Mouse (Mus musculus): ENCODE measurements around the gene Rbbp8nl. TPM values are rescaled to one million over a fixed set of nuclear protein-coding genes. Genes with fewer than 3 reads are reported as not detected.

Gene Rbbp8nl
- polyA plus RNA-seq, 2 experiments: 1.3 to 2.0 TPM

DNA sequence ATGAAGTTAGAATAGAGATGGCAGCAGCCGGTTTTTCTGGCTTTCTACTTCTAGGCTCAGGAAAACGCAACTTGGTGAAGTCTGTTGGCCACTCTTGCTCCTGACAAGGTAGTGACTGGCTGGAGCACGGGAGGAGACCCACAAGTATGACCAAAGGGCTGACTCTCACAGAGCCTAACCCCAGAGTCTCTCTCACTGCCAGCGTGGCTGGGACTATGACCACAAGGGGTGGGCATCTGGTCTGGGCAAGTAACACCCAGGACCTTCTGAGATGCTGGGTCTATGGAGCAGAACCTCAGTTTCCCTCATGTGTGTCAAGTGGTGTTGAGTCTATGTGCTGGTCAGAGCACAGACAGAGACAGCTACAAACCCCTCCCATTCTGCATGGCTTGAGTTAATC lies 13.3 kb downstream of the Rbbp8nl start:
- Histone ChIP-seq H3K4me1 (ENCODE audit: control insufficient read depth, insufficient read depth, low read length) (peaks cover 14% of the 10 kb centered on the region; the same call in 1 of the 2 replicates), H3K9ac (ENCODE audit: low read depth, low read length, severe bottlenecking) (no peak overlapping the region), H3K36me3 (ENCODE audit: control insufficient read depth, insufficient read depth, low read length) (no peaks in the 10 kb centered on the region), H3K9me3 (ENCODE audit: control insufficient read depth, low read length) (no peaks in the 10 kb centered on the region), H3K27ac (replicated peaks; ENCODE audit: low read depth, low read length) (no peak overlapping the region), H3K4me2 (replicated peaks; ENCODE audit: low read depth, low read length, severe bottlenecking) (0 out of 2 replicates have a peak overlapping the region, but pooled peaks have one; percentile 3), H3K27me3 (ENCODE audit: control insufficient read depth, insufficient read depth, low read length) (no peaks in the 10 kb centered on the region), H3K4me3 (replicated peaks; ENCODE audit: low read length) (no peak overlapping the region)
- 59% methylated on average over 4 of the region's 4 CpGs for WGBS
- no peak for DNase-seq (ENCODE audit: low spot score)
- ATAC-seq (ENCODE audit: low FRiP score, low read depth): no peak
- no peak for TF ChIP-seq POLR2A (IDR thresholded peaks at IDR 0.05; ENCODE audit: borderline replicate concordance, extremely low read depth, insufficient read depth, insufficient read length)

- Histone ChIP-seq H3K27me3 (ENCODE audit: control insufficient read depth, insufficient read depth, low read length) (no peaks in the 10 kb centered on the region), H3K9me3 (ENCODE audit: control insufficient read depth, low read length) (no peaks in the 10 kb centered on the region), H3K9ac (ENCODE audit: low read depth, low read length, severe bottlenecking) (no peak overlapping the region), H3K4me3 (replicated peaks; ENCODE audit: low read length) (no peak overlapping the region), H3K36me3 (ENCODE audit: control insufficient read depth, insufficient read depth, low read length) (peaks cover 2% of the 10 kb centered on the region; the same call in 1 of the 2 replicates), H3K4me2 (replicated peaks; ENCODE audit: low read depth, low read length, severe bottlenecking) (0 out of 2 replicates have a peak overlapping the region, but pooled peaks have one; percentile 3), H3K4me1 (ENCODE audit: control insufficient read depth, insufficient read depth, low read length) (peaks cover 14% of the 10 kb centered on the region; the same call in 1 of the 2 replicates), H3K27ac (replicated peaks; ENCODE audit: low read depth, low read length) (no peak overlapping the region)
- 2% methylated on average over 8 of the region's 8 CpGs for WGBS
- DNase-seq (ENCODE audit: low spot score) (peak; percentile 94), ATAC-seq (ENCODE audit: low FRiP score, low read depth) (peak; percentile 62)
- TF ChIP-seq POLR2A (IDR thresholded peaks at IDR 0.05; ENCODE audit: borderline replicate concordance, extremely low read depth, insufficient read depth, insufficient read length): no peak
Observed at GRCm38 (mm10) chr2:180275836-180276235, 13.8 kb downstream of the Rbbp8nl start.

DNA sequence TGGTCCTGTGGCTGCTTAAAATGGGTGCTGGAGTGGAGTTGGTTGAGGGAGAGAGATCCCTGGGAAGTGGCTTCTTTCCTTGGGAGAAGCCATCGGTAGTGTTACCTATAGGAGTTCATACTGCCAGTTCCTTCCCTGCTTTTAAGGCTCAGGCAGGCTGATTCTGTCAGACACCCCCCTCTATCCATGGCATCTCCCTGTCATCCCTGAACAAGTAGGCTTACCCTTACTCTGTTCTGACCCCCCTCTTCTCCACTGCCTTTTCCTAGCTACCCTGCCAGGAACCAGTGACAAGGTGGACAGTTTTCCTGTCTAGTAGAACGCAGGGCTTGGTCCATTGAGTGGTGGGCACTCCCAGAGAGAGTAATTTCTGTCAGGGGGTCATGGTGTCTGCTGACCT lies 15.2 kb downstream of the Rbbp8nl start:
- no peak for TF ChIP-seq POLR2A (IDR thresholded peaks at IDR 0.05; ENCODE audit: borderline replicate concordance, extremely low read depth, insufficient read depth, insufficient read length)
- no peak for DNase-seq (ENCODE audit: low spot score)
- no peaks in the 10 kb centered on the region for H3K27me3 ChIP-seq (ENCODE audit: control insufficient read depth, insufficient read depth, low read length)
- H3K4me2 ChIP-seq (replicated peaks; ENCODE audit: low read depth, low read length, severe bottlenecking): no peak overlapping the region
- 82% methylated on average over 2 of the region's 2 CpGs for WGBS
- peaks cover 13% of the 10 kb centered on the region for H3K36me3 ChIP-seq (ENCODE audit: control insufficient read depth, insufficient read depth, low read length)
- H3K9me3 ChIP-seq (ENCODE audit: control insufficient read depth, low read length): no peaks in the 10 kb centered on the region
- H3K4me1 ChIP-seq (ENCODE audit: control insufficient read depth, insufficient read depth, low read length): peaks cover 14% of the 10 kb centered on the region; the same call in 1 of the 2 replicates
- H3K4me3 ChIP-seq (replicated peaks; ENCODE audit: low read length): no peak overlapping the region
- no peak for ATAC-seq (ENCODE audit: low FRiP score, low read depth)
- no peak overlapping the region for H3K9ac ChIP-seq (ENCODE audit: low read depth, low read length, severe bottlenecking)
- H3K27ac ChIP-seq (replicated peaks; ENCODE audit: low read depth, low read length): no peak overlapping the region

DNA sequence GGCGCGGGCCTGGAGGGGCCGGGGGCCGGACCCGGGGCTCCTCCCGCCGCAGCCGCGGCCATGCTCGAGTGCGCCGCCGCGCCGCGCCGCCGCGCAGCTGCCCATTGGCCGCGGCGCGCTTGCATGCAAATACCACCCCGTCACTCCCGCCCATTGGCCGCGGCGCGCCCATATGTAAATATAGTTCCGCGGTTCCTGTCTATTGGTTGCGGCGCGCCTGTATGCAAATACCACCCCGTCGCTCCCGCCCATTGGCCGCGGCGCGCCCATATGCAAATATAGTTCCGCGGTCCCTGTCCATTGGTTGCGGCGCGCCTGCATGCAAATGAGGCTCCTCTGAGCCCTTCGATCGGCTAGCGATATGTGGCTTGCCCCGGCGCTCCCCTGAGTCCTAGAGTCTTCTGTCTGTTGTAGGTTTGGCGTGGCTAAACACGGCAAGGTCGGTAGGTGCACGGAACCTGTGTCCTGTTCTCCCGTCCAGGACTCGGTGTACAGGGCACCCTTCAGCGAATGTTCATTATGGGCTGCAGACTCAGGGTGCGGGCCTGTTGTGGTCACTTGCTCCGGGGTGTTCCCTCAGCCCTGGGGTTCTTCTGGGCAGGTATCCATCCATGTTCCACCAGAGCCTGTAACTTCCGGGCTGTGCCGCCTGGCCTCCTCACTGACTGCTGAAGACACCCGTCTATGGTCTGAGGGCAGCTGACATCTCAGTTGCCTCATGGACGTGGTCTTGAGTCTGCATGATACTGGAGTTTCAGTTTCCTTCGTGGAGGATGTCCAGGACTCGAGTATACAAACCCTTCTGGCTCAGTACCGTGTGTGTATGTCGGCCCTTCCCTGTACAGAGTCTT lies 16.1 kb downstream of the Rbbp8nl start, which contains the start of gene Cables2:
TSS of gene Cables2 (minus strand) at position 103 of the 851 bp plus-strand sequence.
- H3K27ac ChIP-seq (replicated peaks; ENCODE audit: low read depth, low read length): 0 out of 2 replicates have a peak within 1 kb of the TSS, but pooled peaks have one; percentile 33
- ATAC-seq (ENCODE audit: low FRiP score, low read depth): peak; percentile 96
- WGBS: 11% methylated on average over 39 of the region's 68 CpGs
- no peak for TF ChIP-seq POLR2A (IDR thresholded peaks at IDR 0.05; ENCODE audit: borderline replicate concordance, extremely low read depth, insufficient read depth, insufficient read length)
- H3K36me3 ChIP-seq (ENCODE audit: control insufficient read depth, insufficient read depth, low read length): peaks cover 18% of the 10 kb centered on the region
- peak within 1 kb of the TSS; percentile 83 for H3K4me3 ChIP-seq (replicated peaks; ENCODE audit: low read length)
- H3K9ac ChIP-seq (ENCODE audit: low read depth, low read length, severe bottlenecking): peak within 1 kb of the TSS; percentile 91
- H3K9me3 ChIP-seq (ENCODE audit: control insufficient read depth, low read length): no peaks in the 10 kb centered on the region
- peak within 1 kb of the TSS; percentile 93 for H3K4me2 ChIP-seq (replicated peaks; ENCODE audit: low read depth, low read length, severe bottlenecking)
- peaks cover 14% of the 10 kb centered on the region; the same call in 1 of the 2 replicates for H3K4me1 ChIP-seq (ENCODE audit: control insufficient read depth, insufficient read depth, low read length)
- DNase-seq (ENCODE audit: low spot score): peak; percentile 97
- H3K27me3 ChIP-seq (ENCODE audit: control insufficient read depth, insufficient read depth, low read length): no peaks in the 10 kb centered on the region

DNA sequence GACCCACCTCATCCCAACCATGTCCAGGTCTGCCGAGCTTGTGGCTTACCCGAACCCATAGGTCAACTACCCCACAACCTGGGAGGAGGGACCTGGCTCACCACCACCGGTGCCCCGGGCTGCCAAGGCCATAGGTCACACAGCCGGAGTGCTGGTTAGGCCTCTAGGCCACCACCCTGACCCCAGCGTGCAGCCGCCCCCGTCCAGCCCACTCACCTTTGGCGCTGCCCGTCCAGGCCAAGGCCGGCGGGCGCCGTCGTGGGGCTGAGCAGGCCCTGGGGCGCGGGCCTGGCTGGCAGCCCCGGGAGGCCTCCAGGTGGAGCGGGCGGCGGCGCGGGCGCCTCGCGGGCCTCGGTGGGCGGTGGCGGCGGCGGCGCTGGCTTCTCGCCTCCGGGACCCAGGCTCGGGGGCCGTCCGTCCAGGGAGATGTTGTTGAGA lies 16.8 kb downstream of the Rbbp8nl start:
- TF ChIP-seq POLR2A (IDR thresholded peaks at IDR 0.05; ENCODE audit: borderline replicate concordance, extremely low read depth, insufficient read depth, insufficient read length): no peak
- peaks cover 14% of the 10 kb centered on the region; the same call in 1 of the 2 replicates for H3K4me1 ChIP-seq (ENCODE audit: control insufficient read depth, insufficient read depth, low read length)
- 0 out of 2 replicates have a peak overlapping the region, but pooled peaks have one; percentile 33 for H3K27ac ChIP-seq (replicated peaks; ENCODE audit: low read depth, low read length)
- ATAC-seq (ENCODE audit: low FRiP score, low read depth): peak; percentile 24
- peak overlapping the region; percentile 83 for H3K4me3 ChIP-seq (replicated peaks; ENCODE audit: low read length)
- WGBS: under 1% methylated on average over 17 of the region's 37 CpGs
- H3K27me3 ChIP-seq (ENCODE audit: control insufficient read depth, insufficient read depth, low read length): no peaks in the 10 kb centered on the region
- no peak for DNase-seq (ENCODE audit: low spot score)
- H3K36me3 ChIP-seq (ENCODE audit: control insufficient read depth, insufficient read depth, low read length): peaks cover 25% of the 10 kb centered on the region
- no peaks in the 10 kb centered on the region for H3K9me3 ChIP-seq (ENCODE audit: control insufficient read depth, low read length)
- peak overlapping the region; percentile 93 for H3K4me2 ChIP-seq (replicated peaks; ENCODE audit: low read depth, low read length, severe bottlenecking)
- H3K9ac ChIP-seq (ENCODE audit: low read depth, low read length, severe bottlenecking): peak overlapping the region; percentile 91

Measured in limb, embryonic 14.5 days (tissue).